Mouse (Mus musculus): Measurements from ENCODE around the gene Rec8. TPM values are rescaled to one million over a fixed set of nuclear protein-coding genes. Genes with fewer than 3 reads are reported as not detected.

Rec8 gene
- polyA plus RNA-seq, 1 experiment: 51.2 TPM

GRCm38 (mm10) chr14:55586149-55586548, 31.7 kb upstream of the Rec8 start:
- TF ChIP-seq GATA1 (IDR thresholded peaks at IDR 0.05; ENCODE audit: low read length): peak; percentile 86

- no peak for TF ChIP-seq GATA1 (IDR thresholded peaks at IDR 0.05; ENCODE audit: low read length)
Observed at GRCm38 (mm10) chr14:55589271-55589670, 28.6 kb upstream of the Rec8 start.

- TF ChIP-seq GATA1 (IDR thresholded peaks at IDR 0.05; ENCODE audit: low read length): no peak
Observed at GRCm38 (mm10) chr14:55589771-55590448, 27.9 kb upstream of the Rec8 start.

GRCm38 (mm10) chr14:55590748-55591330, 27.0 kb upstream of the Rec8 start, which contains the start of gene Psme2:
Gene Psme2, minus strand, starts transcription at chr14:55591113.
- no peak for TF ChIP-seq GATA1 (IDR thresholded peaks at IDR 0.05; ENCODE audit: low read length)

GRCm38 (mm10) chr14:55591331-55591891, 26.4 kb upstream of the Rec8 start, which contains the start of gene Rnf31:
Gene Rnf31, plus strand, starts transcription at chr14:55591708.
- TF ChIP-seq GATA1 (IDR thresholded peaks at IDR 0.05; ENCODE audit: low read length): no peak

- TF ChIP-seq GATA1 (IDR thresholded peaks at IDR 0.05; ENCODE audit: low read length): no peak
Observed at GRCm38 (mm10) chr14:55592226-55592625, 25.6 kb upstream of the Rec8 start.

GRCm38 (mm10) chr14:55596036-55596690, 21.7 kb upstream of the Rec8 start:
- TF ChIP-seq GATA1 (IDR thresholded peaks at IDR 0.05; ENCODE audit: low read length): no peak

- TF ChIP-seq GATA1 (IDR thresholded peaks at IDR 0.05; ENCODE audit: low read length): no peak
Observed at GRCm38 (mm10) chr14:55598521-55599390, 19.1 kb upstream of the Rec8 start.

GRCm38 (mm10) chr14:55603271-55603632, 14.6 kb upstream of the Rec8 start, which contains the start of gene Irf9:
Gene Irf9, plus strand, starts transcription at chr14:55603571.
- no peak for TF ChIP-seq GATA1 (IDR thresholded peaks at IDR 0.05; ENCODE audit: low read length)

- peak; percentile 50 for TF ChIP-seq GATA1 (IDR thresholded peaks at IDR 0.05; ENCODE audit: low read length)
Observed at GRCm38 (mm10) chr14:55603633-55604576, 13.9 kb upstream of the Rec8 start.

- no peak for TF ChIP-seq GATA1 (IDR thresholded peaks at IDR 0.05; ENCODE audit: low read length)
Observed at GRCm38 (mm10) chr14:55604823-55605222, 13.0 kb upstream of the Rec8 start.

- no peak for TF ChIP-seq GATA1 (IDR thresholded peaks at IDR 0.05; ENCODE audit: low read length)
Observed at GRCm38 (mm10) chr14:55605743-55606459, 11.9 kb upstream of the Rec8 start.

- TF ChIP-seq GATA1 (IDR thresholded peaks at IDR 0.05; ENCODE audit: low read length): no peak
Observed at GRCm38 (mm10) chr14:55608339-55608738, 9.5 kb upstream of the Rec8 start.

Measured in G1E-ER4 (cell line).